Mouse (Mus musculus) liver, embryonic 14 days (tissue): ENCODE data around the gene Coq4. TPM values are rescaled to one million over a fixed set of nuclear protein-coding genes. Genes with fewer than 3 reads are reported as not detected.

ENCODE experiments used
- polyA plus RNA-seq: library from polyadenylated mRNA; depleted of rRNA; stranded (reverse); fragments of >200 nt; gene quantifications from 2 replicates; pipeline ENCODE4 v1.2.3, GENCODE M21; 2012; rRNA removed

Gene Coq4
- polyA plus RNA-seq, result 6.8 and 11.3 TPM in 2 replicates

DNA sequence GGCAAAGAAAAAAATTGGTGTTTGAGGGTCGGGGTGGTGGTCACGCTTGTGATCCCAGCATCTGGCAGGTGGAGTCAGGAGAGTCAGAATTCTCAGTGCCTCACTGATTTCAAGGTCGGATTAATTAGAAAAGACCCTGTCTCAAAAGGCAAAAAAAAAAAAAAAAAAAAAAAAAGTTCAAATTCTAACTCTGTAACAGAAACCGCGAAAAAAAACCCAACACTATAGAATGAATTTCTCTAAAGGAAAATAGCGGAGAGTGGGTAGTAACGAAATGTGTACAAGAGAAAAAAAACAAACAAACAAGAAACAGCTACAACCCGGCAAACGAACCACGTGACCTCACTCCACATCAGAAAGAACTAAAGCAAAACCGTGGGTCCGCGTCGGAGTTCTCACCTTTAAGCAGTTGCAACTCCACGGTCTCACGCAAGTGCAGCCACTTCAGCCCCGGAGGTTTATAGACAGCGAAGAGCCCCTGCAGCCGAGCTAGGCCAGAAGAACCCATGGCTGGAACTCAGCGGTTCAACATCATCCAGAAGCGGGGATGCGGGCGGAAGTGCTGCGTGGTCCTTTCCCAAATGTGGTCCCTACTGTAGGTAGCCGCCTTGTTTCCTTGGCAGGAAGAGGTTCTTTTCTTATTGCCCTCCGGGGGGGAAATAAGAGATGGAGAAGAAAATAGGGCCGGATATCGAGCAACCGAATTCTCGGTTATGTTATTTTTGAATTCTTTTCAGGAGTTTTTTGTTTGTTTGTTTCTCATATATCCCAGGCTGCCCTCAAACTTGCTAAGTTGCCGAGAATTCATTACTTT is at the start of gene Coq4:
Gene Coq4, plus strand, starts transcription at position 390 of the 814 bp plus-strand sequence.

GRCm38 (mm10) chr2:29751497-29751896 is 35.8 kb upstream of the Coq4 start, which contains the start of gene Gm13420:
Gene Gm13420 (minus strand): TSS chr2:29751685.

DNA sequence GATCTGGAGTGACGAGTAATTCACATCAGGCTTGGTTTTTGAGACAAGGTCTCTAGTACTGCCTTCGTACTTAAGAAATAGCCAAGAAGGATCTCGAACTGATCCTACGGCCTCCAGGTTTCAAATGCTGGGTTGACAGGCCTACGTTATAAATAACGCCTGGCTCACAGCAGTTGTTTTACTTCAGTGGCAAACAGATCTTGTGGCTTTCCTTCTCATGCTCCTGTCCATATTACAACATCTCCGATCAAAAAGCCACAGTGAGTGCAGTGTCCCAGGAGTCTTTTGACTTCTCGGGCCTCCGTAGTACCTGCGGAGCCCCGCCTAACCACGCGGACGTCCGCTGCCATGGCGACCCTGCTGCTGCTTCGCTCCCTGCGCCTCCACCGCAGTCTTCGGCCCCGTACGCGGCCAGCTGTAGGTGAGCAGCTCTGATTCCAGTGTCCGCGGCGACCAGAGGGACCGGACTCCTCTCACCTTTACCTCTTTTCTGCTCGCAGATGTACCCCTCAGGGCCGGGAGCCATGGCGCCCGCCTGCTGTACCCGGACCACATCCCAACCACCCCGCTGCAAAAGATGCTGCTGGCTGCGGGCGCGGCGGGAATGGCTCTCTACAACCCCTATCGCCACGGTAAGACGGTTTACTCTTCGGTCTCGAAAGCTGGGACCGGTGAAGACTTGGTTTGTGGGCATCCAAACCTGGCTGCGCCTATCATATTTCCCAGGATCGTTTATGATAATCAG is 816 bp downstream of the Coq4 start, which contains the start of gene Trub2:
Gene Trub2, minus strand, starts transcription at position 566 of the 745 bp plus-strand sequence.

GRCm38 (mm10) chr2:29802075-29802826 is 15.0 kb downstream of the Coq4 start, which contains the start of gene Slc27a4:
Gene Slc27a4 (plus strand): TSS chr2:29802634.

DNA sequence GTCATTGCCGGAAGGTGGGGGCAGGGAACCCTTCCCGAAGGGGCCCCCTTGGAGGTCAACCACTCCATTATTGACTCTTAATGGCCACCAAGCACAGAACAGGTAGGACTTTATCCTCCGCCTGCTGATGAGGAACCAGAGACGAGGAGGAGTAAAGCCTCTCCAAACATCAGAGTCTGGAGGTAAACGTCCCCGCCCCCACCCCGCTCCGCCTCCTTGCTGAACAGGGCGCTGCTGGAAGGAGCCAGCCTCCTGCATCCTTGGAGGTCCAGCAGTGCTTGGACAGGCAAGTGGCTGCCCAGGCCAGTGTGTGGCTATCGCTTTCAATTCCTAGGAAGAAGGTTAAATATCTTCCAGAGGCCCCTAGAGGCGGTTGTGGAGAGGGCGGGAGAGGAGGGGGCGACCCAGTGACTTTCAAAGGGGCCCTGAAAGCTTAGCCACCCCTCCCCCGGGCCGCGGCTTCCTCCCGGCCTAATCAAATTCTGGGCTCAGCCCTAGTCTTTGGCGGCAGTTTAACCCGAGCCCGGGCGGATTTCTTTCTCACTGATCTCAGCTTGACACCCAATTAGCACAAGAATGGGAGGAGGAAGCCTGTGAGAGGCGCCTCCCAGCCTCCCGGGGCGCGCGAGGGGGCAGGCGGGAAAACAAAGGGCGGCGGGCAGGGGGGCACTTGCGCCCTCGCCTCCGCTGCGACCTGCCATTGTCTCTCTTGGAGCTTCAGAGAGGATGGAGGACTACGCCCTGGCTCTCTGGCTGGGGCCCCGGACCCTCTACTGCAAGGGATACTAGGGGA is 32.9 kb downstream of the Coq4 start, which contains the start of gene Urm1:
Gene Urm1, plus strand, starts transcription at position 51 of the 793 bp plus-strand sequence.

Other genes with a start within 250 kb of the Coq4 start
- 10.1 and 11.4 TPM in 2 replicates for gene Rapgef1, start 167.8 kb upstream of the Coq4 start, polyA plus RNA-seq
- 0.32 TPM in 2 replicates for gene Gm13420, start 35.8 kb upstream of the Coq4 start, polyA plus RNA-seq
- gene Gm13547, start 28.2 kb upstream of the Coq4 start, polyA plus RNA-seq, result not detected in 2 replicates
- 13.0 and 13.7 TPM in 2 replicates for gene Trub2, start 1.0 kb downstream of the Coq4 start, polyA plus RNA-seq
- gene Slc27a4, start 15.1 kb downstream of the Coq4 start, polyA plus RNA-seq, result 2.0 and 2.1 TPM in 2 replicates
- 15.1 and 17.0 TPM in 2 replicates for gene Urm1, start 32.6 kb downstream of the Coq4 start, polyA plus RNA-seq
- 16.4 and 19.8 TPM in 2 replicates for gene Cercam, start 81.7 kb downstream of the Coq4 start, polyA plus RNA-seq
- gene Odf2, start 101.7 kb downstream of the Coq4 start, polyA plus RNA-seq, result 24.7 and 31.5 TPM in 2 replicates
- gene Gle1, start 147.9 kb downstream of the Coq4 start, polyA plus RNA-seq, result 12.3 and 14.0 TPM in 2 replicates
- gene Sptan1, start 178.1 kb downstream of the Coq4 start, polyA plus RNA-seq, result 19.9 and 23.5 TPM in 2 replicates